Mouse (Mus musculus) heart, postnatal 0 days (tissue): ENCODE measurements around the gene Chaf1a. TPM values are rescaled to one million over a fixed set of nuclear protein-coding genes. Genes with fewer than 3 reads are reported as not detected.

Experiments used
- ATAC-seq: fragments of 200-750 bp; cut with Nextera tagmentation; 2 replicates; pipeline ENCODE4 v1.8.0; 2017; ENCODE audit warnings: low read depth, moderate number of reproducible peaks, moderate library complexity; ENCODE audit not compliant: insufficient read depth
- DNase-seq: peaks from one replicate; pipeline ENCODE4 v3.0.0-alpha.2; 2016; ENCODE audit warnings: low spot score
- H3K27ac ChIP-seq: fragments of 300-500 bp; sonication (generic); 2 replicates; pipeline ENCODE4 v1.5.1; 2014; ENCODE audit warnings: low read depth, mild to moderate bottlenecking
- H3K27me3 ChIP-seq: fragments of 300-500 bp; sonication (generic); 2 replicates; pipeline ENCODE4 v1.6.1; 2014; ENCODE audit warnings: low read length, mixed read lengths; ENCODE audit not compliant: control insufficient read depth, insufficient read depth
- H3K36me3 ChIP-seq: fragments of 300-500 bp; sonication (generic); replicated peaks from 2 replicates; pipeline ENCODE4 v1.6.1; 2014; ENCODE audit warnings: low read length, mixed read lengths; ENCODE audit not compliant: control insufficient read depth, insufficient read depth
- H3K4me1 ChIP-seq: fragments of 300-500 bp; sonication (generic); 2 replicates; pipeline ENCODE4 v1.6.1; 2014; ENCODE audit warnings: antibody characterized with exemption; ENCODE audit not compliant: control insufficient read depth, insufficient read depth
- H3K4me2 ChIP-seq: fragments of 300-500 bp; sonication (generic); 2 replicates; pipeline ENCODE4 v1.6.1; 2014; ENCODE audit warnings: low read depth, mild to moderate bottlenecking, low read length, moderate library complexity
- H3K4me3 ChIP-seq: fragments of 300-500 bp; sonication (generic); 2 replicates; pipeline ENCODE4 v1.5.1; 2014; ENCODE audit warnings: low read depth, low read length
- H3K9ac ChIP-seq: fragments of 300-500 bp; sonication (generic); replicated peaks from 2 replicates; pipeline ENCODE4 v1.6.1; 2014; ENCODE audit warnings: low read depth, low read length, mixed read lengths
- H3K9me3 ChIP-seq: fragments of 300-500 bp; sonication (generic); replicated peaks from 2 replicates; pipeline ENCODE4 v1.6.1; 2016; ENCODE audit warnings: low read length; ENCODE audit not compliant: control insufficient read depth
- CTCF ChIP-seq: IDR thresholded peaks from 2 replicates; pipeline ENCODE4 v1.5.1; 2016; ENCODE audit warnings: antibody characterized with exemption, control low read depth, low read depth
- EP300 ChIP-seq: IDR thresholded peaks from 2 replicates; pipeline ENCODE4 v1.6.1; 2016; ENCODE audit warnings: antibody characterized with exemption, low read depth
- WGBS: fragments of 180-500 bp; shearing (Covaris S2); extraction: QIAGEN DNeasy Blood & Tissue Kit; methylation state at CpG from one replicate; pipeline ENCODE4 v1.1.7; 2014; 5-methylcytosine and 5-hydroxymethylcytosine counted together
- polyA plus RNA-seq: library from polyadenylated mRNA; unstranded; fragments of >200 nt; fragmentation: Nextera tagmentation; extraction: Ambion mirVana; gene quantifications from 2 replicates; pipeline ENCODE4 v1.2.1, GENCODE M21; 2015
- total RNA-seq: library from RNA; depleted of rRNA; stranded (reverse); fragments of >200 nt; gene quantifications from 2 replicates; pipeline ENCODE4 v1.2.3, GENCODE M21; 2014; ENCODE audit warnings: low replicate concordance

Chaf1a gene
- total and polyA plus RNA-seq, 2 experiments from 2014 or later: 2.8 to 2.9 TPM

- Histone ChIP-seq H3K4me1 (peaks cover 46% of the 10 kb centered on the region), H3K9ac (no peak overlapping the region), H3K36me3 (peaks cover 22% of the 10 kb centered on the region), H3K4me3 (no peak overlapping the region), H3K4me2 (no peak overlapping the region), H3K27me3 (no peaks in the 10 kb centered on the region), H3K9me3 (no peaks in the 10 kb centered on the region), H3K27ac (peak overlapping the region; percentile 21; the same call in 1 of the 2 replicates)
- TF ChIP-seq EP300 (no peak), CTCF (no peak)
- ATAC-seq: no peak
- no peak for DNase-seq
- WGBS: 86% methylated on average over 2 of the region's 2 CpGs
Observed at GRCm38 (mm10) chr17:56022131-56022988, 17.9 kb upstream of the Chaf1a start.

- peaks cover 52% of the 10 kb centered on the region for H3K4me1 ChIP-seq
- 78% methylated on average over 4 of the region's 4 CpGs for WGBS
Observed at GRCm38 (mm10) chr17:56022989-56023290, 17.3 kb upstream of the Chaf1a start.

DNA sequence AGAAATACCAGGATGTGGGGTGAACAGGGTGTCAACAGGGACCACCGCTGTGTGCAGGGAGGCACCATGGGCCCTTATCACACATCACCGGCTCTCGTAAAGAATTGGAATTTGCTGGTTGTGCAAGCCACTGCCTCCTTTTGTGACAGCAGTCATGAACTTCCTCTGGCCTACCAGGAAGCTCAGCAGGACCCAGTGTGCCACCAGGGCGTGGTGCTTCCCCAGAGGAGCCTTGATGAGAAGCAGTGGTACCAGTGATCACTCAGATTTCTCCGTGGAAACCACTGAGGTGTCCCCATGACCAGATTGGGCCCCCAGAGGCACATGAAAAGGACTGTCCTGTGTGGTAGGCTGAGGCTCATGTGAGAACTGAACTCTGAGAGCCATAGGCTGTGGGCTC, 16.9 kb upstream of the Chaf1a start:
- H3K36me3 ChIP-seq: peaks cover 20% of the 10 kb centered on the region
- no peak for DNase-seq
- H3K9ac ChIP-seq: no peak overlapping the region
- no peaks in the 10 kb centered on the region for H3K9me3 ChIP-seq
- TF ChIP-seq CTCF (no peak), EP300 (no peak)
- H3K27me3 ChIP-seq: no peaks in the 10 kb centered on the region
- peak overlapping the region; percentile 23; the same call in 1 of the 2 replicates for H3K27ac ChIP-seq
- peaks cover 53% of the 10 kb centered on the region for H3K4me1 ChIP-seq
- no peak overlapping the region for H3K4me3 ChIP-seq
- H3K4me2 ChIP-seq: no peak overlapping the region
- no peak for ATAC-seq
- 33% methylated on average over 5 of the region's 5 CpGs for WGBS

More at GRCm38 (mm10) chr17:56022989-56023290, 17.3 kb upstream of the Chaf1a start:
- no peak overlapping the region for H3K4me2 ChIP-seq
- H3K36me3 ChIP-seq: peaks cover 20% of the 10 kb centered on the region
- H3K4me3 ChIP-seq: no peak overlapping the region
- no peaks in the 10 kb centered on the region for H3K9me3 ChIP-seq
- no peaks in the 10 kb centered on the region for H3K27me3 ChIP-seq
- DNase-seq: no peak
- H3K27ac ChIP-seq: no peak overlapping the region
- H3K9ac ChIP-seq: no peak overlapping the region
- TF ChIP-seq CTCF: no peak
- TF ChIP-seq EP300: no peak
- no peak for ATAC-seq

- Histone ChIP-seq H3K27ac (no peak overlapping the region), H3K27me3 (no peaks in the 10 kb centered on the region), H3K9ac (no peak overlapping the region), H3K9me3 (no peaks in the 10 kb centered on the region), H3K4me2 (no peak overlapping the region), H3K4me1 (peaks cover 53% of the 10 kb centered on the region), H3K36me3 (peaks cover 15% of the 10 kb centered on the region), H3K4me3 (no peak overlapping the region)
- TF ChIP-seq CTCF (no peak), EP300 (no peak)
- 41% methylated on average over 2 of the region's 2 CpGs for WGBS
- ATAC-seq (no peak), DNase-seq (no peak)
Observed at GRCm38 (mm10) chr17:56024476-56024875, 15.8 kb upstream of the Chaf1a start.

- Histone ChIP-seq H3K4me1 (peaks cover 53% of the 10 kb centered on the region), H3K36me3 (peaks cover 18% of the 10 kb centered on the region), H3K4me3 (no peak overlapping the region), H3K4me2 (no peak overlapping the region), H3K27me3 (no peaks in the 10 kb centered on the region), H3K9me3 (no peaks in the 10 kb centered on the region), H3K27ac (no peak overlapping the region), H3K9ac (no peak overlapping the region)
- no peak for DNase-seq
- ATAC-seq: no peak
- 29% methylated on average over 5 of the region's 5 CpGs for WGBS
- no peak for TF ChIP-seq EP300
- TF ChIP-seq CTCF: no peak
Observed at GRCm38 (mm10) chr17:56024931-56025330, 15.3 kb upstream of the Chaf1a start.
